Mouse (Mus musculus): ENCODE measurements around the gene Ehf. TPM values are rescaled to one million over a fixed set of nuclear protein-coding genes. Genes with fewer than 3 reads are reported as not detected.

Gene Ehf
- not detected in 2 replicates for polyA plus RNA-seq (2012; ENCODE audit: low replicate concordance)

DNA sequence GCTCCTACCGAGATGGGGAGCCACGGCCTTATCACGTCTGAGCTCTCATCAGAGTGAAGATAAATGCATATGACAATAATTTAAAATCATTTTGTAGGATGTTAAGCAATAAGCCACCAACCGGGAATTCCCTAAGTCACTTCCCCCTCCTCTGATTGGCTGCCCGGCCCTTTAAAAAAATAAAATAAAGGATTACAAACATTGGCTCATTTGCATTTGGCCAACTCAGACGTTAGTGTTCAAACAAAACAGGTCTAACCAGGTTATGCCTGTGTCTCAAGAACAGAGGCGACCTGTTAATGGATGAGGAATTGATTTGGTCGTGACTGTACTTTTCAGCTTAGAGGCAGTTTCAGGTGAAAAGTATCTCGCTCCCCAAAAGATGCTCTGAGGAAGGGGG, at the start of gene Ehf:
Gene Ehf, minus strand, starts transcription at position 147 of the 400 bp plus-strand sequence.

Other genes starting within 250 kb of the Ehf start
- 3.4 and 6.1 TPM in 2 replicates for gene Pdhx, start 229.8 kb downstream of the Ehf start, polyA plus RNA-seq (2012; ENCODE audit: low replicate concordance)
- gene Apip, start 229.6 kb downstream of the Ehf start, polyA plus RNA-seq (2012; ENCODE audit: low replicate concordance): 0.98 and 11.2 TPM in 2 replicates
- not detected in 2 replicates for gene Elf5, start 108.4 kb upstream of the Ehf start, polyA plus RNA-seq (2012; ENCODE audit: low replicate concordance)
- 42.5 and 49.9 TPM in 2 replicates for gene Cat, start 181.9 kb upstream of the Ehf start, polyA plus RNA-seq (2012; ENCODE audit: low replicate concordance)

All from leukemia stem cell, adult 10-12 weeks (primary cell).